Mouse (Mus musculus): ENCODE measurements around the gene Col19a1.

GRCm38 (mm10) chr1:24437425-24437824 is 149.8 kb downstream of the Col19a1 start:
- TF ChIP-seq CTCF (IDR thresholded peaks at IDR 0.05; ENCODE audit: borderline replicate concordance, insufficient read depth, low read depth, low read length), result no peak
- TF ChIP-seq POLR2A (IDR thresholded peaks at IDR 0.05; ENCODE audit: borderline replicate concordance, insufficient read depth, low read length), result no peak
